Mouse (Mus musculus): Measurements from ENCODE around the gene Cwh43. TPM values are rescaled to one million over a fixed set of nuclear protein-coding genes. Genes with fewer than 3 reads are reported as not detected.

Cwh43 gene
- 1 to 10 TPM in 1 of 2 experiments, under 1 TPM in 1; 0.62 to 1.3 TPM for total RNA-seq (2021)

GRCm38 (mm10) chr5:73405981-73406722, at the start of gene Cwh43:
TSS of gene Cwh43 (plus strand) at chr5:73406075.
- peak in 1 of 2 experiments; percentile 22 for DNase-seq (ENCODE audit: extremely low spot score in 1 of 2, low spot score in 1 of 2)

DNA sequence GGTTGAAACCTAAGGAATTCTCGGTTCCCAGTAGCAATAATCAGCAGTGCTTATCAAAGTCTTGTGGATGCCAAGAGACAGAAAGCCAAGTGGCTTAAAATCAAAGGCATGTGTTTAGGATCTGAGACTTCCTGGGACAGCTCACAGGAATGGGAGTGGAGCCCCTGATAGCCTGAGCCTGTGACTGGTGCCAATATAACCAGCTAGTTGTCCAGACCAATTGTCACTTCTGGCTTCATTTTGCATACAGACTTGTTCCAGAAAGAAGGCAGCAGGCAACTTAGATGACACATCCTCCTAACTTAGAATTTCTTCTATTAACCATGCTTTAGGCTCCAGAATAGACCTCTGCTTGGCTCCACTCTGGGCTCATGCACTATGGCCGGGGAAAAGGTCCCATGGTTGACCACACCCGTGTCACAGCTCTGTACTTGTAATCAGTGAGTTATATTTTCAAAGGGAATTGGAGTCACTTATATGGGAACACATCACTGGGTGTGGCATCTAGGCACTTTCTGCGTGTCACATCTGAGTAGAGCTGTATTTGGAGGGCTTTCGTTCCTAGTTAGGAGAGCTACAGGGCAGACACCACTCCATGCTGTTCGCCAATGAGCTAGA, 46.6 kb upstream of the Cwh43 start:
- no peak for DNase-seq (ENCODE audit: extremely low spot score in 1 of 2, low spot score in 1 of 2)

DNA sequence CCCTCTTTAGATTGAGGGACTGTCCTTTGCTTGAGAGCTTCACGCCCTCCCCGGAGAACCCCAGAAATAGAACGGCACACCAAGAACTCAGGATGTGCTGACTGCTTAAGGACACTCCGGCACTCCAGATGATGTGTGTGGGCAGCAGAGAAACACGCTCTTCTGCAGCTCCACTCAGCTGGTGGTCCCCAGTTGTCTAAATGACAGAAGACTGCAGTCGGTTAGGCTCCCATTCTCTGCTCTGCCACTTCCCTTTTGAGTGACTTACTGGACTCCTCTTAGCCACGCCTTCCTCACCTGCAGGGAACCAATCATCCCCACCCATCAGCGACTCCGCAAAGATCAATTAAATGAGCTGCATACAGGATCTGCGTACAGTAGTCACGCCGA, 46.1 kb upstream of the Cwh43 start:
- no peak for DNase-seq (ENCODE audit: extremely low spot score in 1 of 2, low spot score in 1 of 2)

DNA sequence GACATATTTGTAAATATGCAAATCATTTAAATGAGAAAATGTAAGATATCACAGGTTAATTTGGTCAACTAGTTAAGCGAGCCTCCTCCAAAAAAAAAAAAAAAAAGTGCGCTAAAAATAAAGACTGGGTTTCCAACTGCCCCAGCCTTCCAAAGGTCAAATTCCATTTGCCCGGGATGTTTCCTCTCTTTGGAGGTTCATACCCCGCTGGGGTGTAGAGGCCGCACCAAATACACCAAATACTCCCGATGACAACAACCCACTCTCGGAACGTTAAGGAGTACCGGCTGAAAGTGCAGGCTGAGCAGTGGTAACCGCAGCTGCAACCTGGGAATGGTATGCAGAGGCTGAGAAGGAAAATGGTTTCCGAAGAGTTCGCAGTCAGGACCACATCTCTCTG, 45.6 kb upstream of the Cwh43 start:
- DNase-seq (ENCODE audit: extremely low spot score in 1 of 2, low spot score in 1 of 2) = no peak

DNA sequence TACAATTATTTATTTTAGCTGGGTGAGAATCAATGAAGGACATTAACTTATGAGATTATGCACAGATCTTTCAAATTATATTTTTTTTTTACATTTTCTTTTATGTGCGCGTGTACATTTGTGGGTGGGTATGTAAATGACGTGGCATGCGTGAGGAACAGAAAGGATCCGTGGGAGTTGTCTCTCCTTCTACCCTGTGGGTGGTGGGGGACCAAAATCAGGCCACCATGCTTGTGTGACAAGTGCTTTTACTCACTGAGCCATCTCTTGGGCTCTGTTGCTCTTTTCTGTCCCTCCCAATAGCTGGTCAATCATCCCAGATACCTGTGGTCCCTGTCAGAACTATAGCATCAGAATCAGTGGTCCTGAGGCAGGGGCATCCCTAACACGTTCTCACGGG, 43.5 kb upstream of the Cwh43 start:
- no peak for DNase-seq (ENCODE audit: extremely low spot score in 1 of 2, low spot score in 1 of 2)

DNA sequence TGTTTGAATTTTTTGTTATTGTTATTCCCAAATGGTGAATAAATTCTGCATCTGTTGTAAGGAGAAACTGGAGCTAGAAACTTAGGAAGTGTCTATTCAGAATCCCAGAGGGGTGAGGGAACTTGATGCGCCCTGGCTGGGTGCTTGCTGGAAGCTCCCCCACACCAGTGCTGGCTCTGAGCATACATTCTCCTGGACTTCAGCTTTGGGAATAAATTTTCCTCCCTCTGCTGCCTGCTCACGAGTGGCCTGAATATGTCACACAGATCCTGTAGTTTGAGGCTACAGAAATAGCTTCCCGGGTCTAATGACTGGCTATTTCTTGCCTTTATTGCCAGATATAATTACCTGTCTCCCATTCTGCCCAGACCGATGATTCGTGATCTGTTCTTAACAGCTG, 43.1 kb upstream of the Cwh43 start:
- DNase-seq (ENCODE audit: extremely low spot score in 1 of 2, low spot score in 1 of 2) = no peak

GRCm38 (mm10) chr5:73364107-73364864, 41.6 kb upstream of the Cwh43 start:
- DNase-seq (ENCODE audit: extremely low spot score in 1 of 2, low spot score in 1 of 2) = no peak

DNA sequence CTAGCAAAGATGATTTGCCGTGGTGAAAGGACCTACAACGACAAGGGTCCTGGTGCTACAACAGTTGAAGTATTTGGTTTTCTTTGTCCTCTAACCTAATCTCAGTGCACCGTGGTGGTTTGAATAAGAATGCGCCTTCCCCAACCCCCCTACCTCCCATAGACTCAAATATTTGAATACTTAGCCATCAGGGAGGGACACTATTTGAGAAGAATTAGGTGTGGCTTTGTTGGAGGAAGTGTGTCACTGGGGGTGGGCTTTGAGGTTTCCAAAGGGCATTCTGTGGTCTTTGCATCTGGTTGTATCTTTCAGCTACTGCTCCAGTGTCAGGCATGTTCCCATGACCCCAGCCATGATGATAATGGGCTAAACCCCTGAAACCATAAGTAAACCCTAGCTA, 38.0 kb upstream of the Cwh43 start:
- DNase-seq (ENCODE audit: extremely low spot score in 1 of 2, low spot score in 1 of 2) = no peak

- DNase-seq (ENCODE audit: extremely low spot score in 1 of 2, low spot score in 1 of 2) = no peak
Measured at GRCm38 (mm10) chr5:73368845-73369447, 36.9 kb upstream of the Cwh43 start.

DNA sequence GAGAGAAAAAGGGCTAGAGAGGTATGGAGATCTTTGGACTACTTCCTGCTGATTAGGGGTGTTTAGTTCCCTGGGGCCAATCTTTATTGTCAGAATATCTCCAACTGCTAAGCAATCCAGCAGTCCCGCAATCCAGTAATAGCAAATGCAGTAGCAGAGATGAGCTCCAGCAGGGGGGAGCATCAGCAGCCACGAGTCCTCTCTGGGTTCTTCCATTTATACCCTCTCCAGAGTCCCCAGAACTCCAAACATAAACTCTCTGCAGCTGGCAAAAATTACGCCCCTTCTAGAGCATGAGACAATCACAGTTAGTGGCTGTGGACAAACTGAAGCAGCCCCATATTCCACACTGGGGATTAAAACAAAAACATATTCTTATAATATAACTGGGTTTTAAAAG, 36.1 kb upstream of the Cwh43 start:
- no peak for DNase-seq (ENCODE audit: extremely low spot score in 1 of 2, low spot score in 1 of 2)

DNA sequence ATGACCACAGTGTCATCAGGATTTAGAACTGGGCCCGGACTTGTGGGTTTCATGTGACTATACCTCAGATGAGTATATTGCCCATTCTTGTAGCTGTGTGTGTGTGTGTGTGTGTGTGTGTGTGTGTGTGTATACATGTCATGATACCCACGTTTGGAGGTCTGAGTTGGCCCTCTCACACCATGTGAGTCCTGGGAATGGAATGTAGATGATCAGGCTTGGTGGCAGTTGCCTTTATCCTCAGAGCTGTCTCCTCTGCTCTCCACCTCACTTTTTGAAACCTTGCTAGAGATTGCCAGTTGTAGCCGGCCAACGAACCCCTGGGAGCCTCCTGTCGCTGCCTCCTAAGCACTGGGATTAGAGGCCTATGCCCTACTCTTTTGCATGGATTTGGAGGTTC, 33.3 kb upstream of the Cwh43 start:
- no peak for DNase-seq (ENCODE audit: extremely low spot score in 1 of 2, low spot score in 1 of 2)

- no peak for DNase-seq (ENCODE audit: extremely low spot score in 1 of 2, low spot score in 1 of 2)
Measured at GRCm38 (mm10) chr5:73373184-73373583, 32.7 kb upstream of the Cwh43 start.

DNA sequence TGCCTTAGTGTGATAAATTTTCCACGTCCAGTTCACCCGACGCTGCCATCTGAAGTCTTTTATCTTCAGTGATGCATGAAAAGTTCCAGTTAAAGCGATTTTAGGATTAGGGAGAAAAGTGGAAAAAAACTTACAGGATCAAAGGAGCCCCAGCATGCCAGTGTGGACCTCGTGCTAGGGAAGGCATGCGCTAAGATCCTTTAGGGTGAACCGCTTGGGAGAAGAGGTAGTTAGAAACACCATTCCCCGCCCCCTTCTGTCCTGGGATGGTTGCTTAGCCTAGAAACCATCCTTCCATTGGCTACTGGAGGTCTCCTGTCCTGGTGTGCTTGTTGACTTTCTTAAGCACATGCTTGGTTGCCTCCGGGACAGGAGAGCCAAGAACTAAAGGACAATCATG, 29.8 kb upstream of the Cwh43 start:
- no peak for DNase-seq (ENCODE audit: extremely low spot score in 1 of 2, low spot score in 1 of 2)

GRCm38 (mm10) chr5:73376491-73376890, 29.4 kb upstream of the Cwh43 start:
- no peak for DNase-seq (ENCODE audit: extremely low spot score in 1 of 2, low spot score in 1 of 2)

- DNase-seq (ENCODE audit: extremely low spot score in 1 of 2, low spot score in 1 of 2) = peak; percentile 80 to 99
Measured at GRCm38 (mm10) chr5:73379908-73380307, 26.0 kb upstream of the Cwh43 start.

DNA sequence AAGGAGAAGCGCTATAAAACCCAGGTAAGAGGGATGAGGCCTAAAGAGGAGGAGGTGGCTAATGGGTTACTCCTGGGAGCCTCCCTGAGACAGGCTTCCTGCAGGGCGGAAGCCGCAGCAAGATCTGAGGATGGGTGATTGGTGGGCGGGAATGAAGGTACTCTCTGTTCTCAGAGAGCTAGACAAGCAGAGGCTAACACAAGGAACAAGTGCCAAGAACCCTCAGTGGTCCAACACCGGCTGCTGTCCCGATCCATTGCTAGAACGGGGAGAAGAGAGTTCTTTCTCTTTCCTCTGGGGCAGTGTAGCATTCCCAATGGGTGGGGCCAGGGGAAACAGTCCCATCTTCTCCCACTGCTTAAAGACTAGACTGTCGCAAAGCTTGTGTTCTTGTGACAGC, 25.0 kb upstream of the Cwh43 start:
- DNase-seq (ENCODE audit: extremely low spot score in 1 of 2, low spot score in 1 of 2) = no peak

- no peak for DNase-seq (ENCODE audit: extremely low spot score in 1 of 2, low spot score in 1 of 2)
Measured at GRCm38 (mm10) chr5:73381510-73381909, 24.4 kb upstream of the Cwh43 start.

DNA sequence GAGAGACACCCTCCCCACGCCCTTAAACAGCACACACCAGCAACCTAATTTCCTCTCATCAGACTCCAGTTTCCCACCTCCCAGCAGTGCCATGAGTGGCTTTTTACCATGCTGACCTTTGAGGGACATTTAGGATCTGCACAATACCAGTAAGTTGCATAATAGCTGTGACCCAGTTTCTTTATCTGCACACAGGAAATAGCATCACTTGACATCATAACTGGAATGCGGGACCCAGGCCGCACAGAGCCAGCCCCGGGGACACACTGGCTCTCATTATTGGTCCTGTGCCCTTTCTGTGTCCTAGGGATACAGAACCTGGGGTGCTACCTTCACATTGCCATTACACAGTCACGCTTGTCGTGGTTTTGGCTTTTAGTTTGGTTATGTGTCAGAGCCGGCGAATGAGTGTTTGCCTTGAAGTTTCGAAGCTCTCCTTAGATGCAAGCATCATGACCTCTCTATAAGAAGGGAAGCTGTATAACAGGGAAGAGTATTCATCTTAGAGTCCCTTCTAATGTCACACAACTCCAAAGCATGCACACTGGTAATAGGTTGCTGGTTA, 23.8 kb upstream of the Cwh43 start:
- DNase-seq (ENCODE audit: extremely low spot score in 1 of 2, low spot score in 1 of 2) = no peak

- DNase-seq (ENCODE audit: extremely low spot score in 1 of 2, low spot score in 1 of 2) = peak; percentile 48 to 75
Measured at GRCm38 (mm10) chr5:73382737-73383646, 22.9 kb upstream of the Cwh43 start.

- DNase-seq (ENCODE audit: extremely low spot score in 1 of 2, low spot score in 1 of 2) = no peak
Measured at GRCm38 (mm10) chr5:73383647-73383970, 22.3 kb upstream of the Cwh43 start.
